Mouse (Mus musculus) Patski (cell line): Measurements from ENCODE around the gene Tcte3. TPM values are rescaled to one million over a fixed set of nuclear protein-coding genes. Genes with fewer than 3 reads are reported as not detected.
"Not testable (repeated sequence)": the region's sequence is repeated elsewhere in the genome, so short reads cannot be mapped to it uniquely, and the experiment has no call there.

Experiments
- ATAC-seq: fragments of 100-300 bp; one replicate; pipeline ENCODE4 v1.8.0; 2021
- CTCF ChIA-PET: fragments of 350-600 bp; sonication (Branson Sonifier 250); formaldehyde crosslinking; loops from one replicate; lab custom pipeline; 2022; ENCODE audit warnings: inconsistent platforms; lab: Charles Lee
- POLR2A ChIA-PET: fragments of 350-600 bp; sonication (Branson Sonifier 250); formaldehyde crosslinking; loops from one replicate; lab custom pipeline; 2022; ENCODE audit warnings: antibody characterized with exemption, inconsistent platforms; lab: Charles Lee
- DNase-seq: peaks from one replicate; pipeline ENCODE4 v3.0.0-alpha.2; 2011; ENCODE audit warnings: low read depth, low spot score
- H3K27me3 ChIP-seq: fragments of 371-371 bp; one replicate; pipeline ENCODE4 v1.5.1; 2021
- CTCF ChIP-seq: fragments of 100-300 bp; IDR thresholded peaks from one replicate; pipeline ENCODE4 v1.5.1; 2021
- in situ Hi-C: fragments of 300-500 bp; cut with MboI; formaldehyde crosslinking; loops from 3 replicates; pipeline ENCODE4 v1.11.1; 2018; ENCODE audit warnings: low pct_unique_long_range_greater_than_20kb, mixed read lengths
- polyA plus RNA-seq: library from polyadenylated mRNA; unstranded; gene quantifications from one replicate; pipeline ENCODE4 v1.2.3, GENCODE M21; 2021

Gene Tcte3
- polyA plus RNA-seq, result 0.19 TPM

GRCm38 (mm10) chr17:15041175-15041729 is at the start of gene Tcte3, which contains the start of the genes Ermard and Gm3448:
Tcte3 (minus strand) TSS chr17:15041488.
Ermard (plus strand) TSS chr17:15041208.
Gm3448 (minus strand) TSS chr17:15041537.
- POLR2A ChIA-PET, DNase-seq, H3K27me3 ChIP-seq, CTCF ChIA-PET, in situ Hi-C loops: not testable (repeated sequence)
- peak; percentile 93 for ATAC-seq

- CTCF ChIA-PET, result interaction anchor here (0.8 to 1.4 kb wide), 3 partner anchors 21 to 269 kb away, joined by 3 read pairs; no protein-coding TSS in a partner anchor
- no peak for ATAC-seq
Measured at GRCm38 (mm10) chr17:15088591-15089001, 47.3 kb upstream of the Tcte3 start.

GRCm38 (mm10) chr17:15088166-15088565 is 46.9 kb upstream of the Tcte3 start:
- TF ChIP-seq CTCF, result no peak
- ChIA-PET CTCF (interaction anchor here (0.8 to 1.4 kb wide), 3 partner anchors 21 to 269 kb away, joined by 3 read pairs; no protein-coding TSS in a partner anchor), POLR2A (no interaction called here)
- DNase-seq, result no peak
- peaks cover 3% of the 10 kb centered on the region for H3K27me3 ChIP-seq
- ATAC-seq, result no peak
- in situ Hi-C loops, result no loop called here

More at GRCm38 (mm10) chr17:15088591-15089001, 47.3 kb upstream of the Tcte3 start:
- no peak for DNase-seq
- in situ Hi-C loops, result no loop called here
- POLR2A ChIA-PET, result no interaction called here
- peaks cover 3% of the 10 kb centered on the region for H3K27me3 ChIP-seq
- no peak for TF ChIP-seq CTCF

- CTCF ChIA-PET, result no interaction called here
- POLR2A ChIA-PET, result no interaction called here
- no peak for TF ChIP-seq CTCF
- no peak for ATAC-seq
- in situ Hi-C loops, result no loop called here
- DNase-seq, result no peak
- H3K27me3 ChIP-seq, result peaks cover 3% of the 10 kb centered on the region
Measured at GRCm38 (mm10) chr17:15085006-15085405, 43.7 kb upstream of the Tcte3 start.

GRCm38 (mm10) chr17:15084226-15084848 is 43.0 kb upstream of the Tcte3 start:
- in situ Hi-C loops, result no loop called here
- TF ChIP-seq CTCF, result no peak
- peaks cover 3% of the 10 kb centered on the region for H3K27me3 ChIP-seq
- ChIA-PET POLR2A (no interaction called here), CTCF (no interaction called here)
- DNase-seq (no peak), ATAC-seq (no peak)

GRCm38 (mm10) chr17:15077536-15077935 is 36.2 kb upstream of the Tcte3 start:
- in situ Hi-C loops, result no loop called here
- H3K27me3 ChIP-seq, result peaks cover 7% of the 10 kb centered on the region
- ChIA-PET POLR2A (no interaction called here), CTCF (interaction anchor here (1.5 kb wide), 1 partner anchor 300 kb away, joined by 3 read pairs; the partner anchor contains the start of gene Dll1)
- ATAC-seq, result no peak
- DNase-seq, result no peak
- TF ChIP-seq CTCF, result no peak

- ChIA-PET CTCF (no interaction called here), POLR2A (no interaction called here)
- in situ Hi-C loops, result no loop called here
- no peak for ATAC-seq
- peaks cover 4% of the 10 kb centered on the region for H3K27me3 ChIP-seq
- no peak for TF ChIP-seq CTCF
- DNase-seq, result no peak
Measured at GRCm38 (mm10) chr17:15075033-15075432, 33.7 kb upstream of the Tcte3 start.

- ChIA-PET CTCF (interaction anchor here (1.7 kb wide), 1 partner anchor 305 kb away, joined by 4 read pairs; no protein-coding TSS in a partner anchor), POLR2A (no interaction called here)
- TF ChIP-seq CTCF, result no peak
- ATAC-seq (no peak), DNase-seq (no peak)
- no peaks in the 10 kb centered on the region for H3K27me3 ChIP-seq
- in situ Hi-C loops, result loop anchor here (25.0 kb wide), 2 partner anchors 315 to 640 kb away; partner anchors contain the start of genes Chd1, Dll1 and Fam120b
Measured at GRCm38 (mm10) chr17:15072211-15072610, 30.9 kb upstream of the Tcte3 start.

- peak; percentile 25 for ATAC-seq
- no peaks in the 10 kb centered on the region for H3K27me3 ChIP-seq
- POLR2A ChIA-PET, result no interaction called here
- no peak for DNase-seq
- CTCF ChIA-PET, result interaction anchor here (1.2 kb wide), 1 partner anchor 45 kb away, joined by 3 read pairs; no protein-coding TSS in a partner anchor
- no peak for TF ChIP-seq CTCF
- in situ Hi-C loops, result loop anchor here (25.0 kb wide), 2 partner anchors 318 to 643 kb away; partner anchors contain the start of genes Chd1, Dll1 and Fam120b
Measured at GRCm38 (mm10) chr17:15069124-15069523, 27.8 kb upstream of the Tcte3 start.

GRCm38 (mm10) chr17:15068040-15068792 is 26.9 kb upstream of the Tcte3 start:
- ChIA-PET CTCF (interaction anchor here (0.8 to 4.0 kb wide), 5 partner anchors 20 to 405 kb away, joined by 3 to 40 read pairs (median 3); partner anchors contain the start of gene Dll1), POLR2A (interaction anchor here (1.9 kb wide), 1 partner anchor 309 kb away, joined by 5 read pairs; no protein-coding TSS in a partner anchor)
- no peak for TF ChIP-seq CTCF
- DNase-seq (no peak), ATAC-seq (no peak)
- in situ Hi-C loops, result loop anchor here (25.0 kb wide), 2 partner anchors 319 to 644 kb away; partner anchors contain the start of genes Chd1, Dll1 and Fam120b
- H3K27me3 ChIP-seq, result no peaks in the 10 kb centered on the region
